Mouse (Mus musculus) inflammation-experienced regulatory T-cells, adult 6 months (primary cell): ENCODE results near the gene Plekhf1. TPM values are rescaled to one million over a fixed set of nuclear protein-coding genes. Genes with fewer than 3 reads are reported as not detected.

Experiments
- ATAC-seq: one replicate; pipeline ENCODE4 v1.8.0; 2017
- polyA plus RNA-seq, 3 experiments: library from polyadenylated mRNA; unstranded; fragments of 100-300 nt; shearing (Covaris generic); gene quantifications; one replicate each; pipeline ENCODE4 v1.2.1; 2017

Gene Plekhf1
- polyA plus RNA-seq, 3 experiments from 2014 or later = 0.37 to 2.9 (median 1.0) TPM

- no peak for ATAC-seq
These were observed 43.0 kb downstream of the Plekhf1 start for GRCm38 (mm10) chr7:38184786-38185185.

- no peak for ATAC-seq
These were observed 43.4 kb downstream of the Plekhf1 start for GRCm38 (mm10) chr7:38184418-38184745.

- peak; percentile 68 for ATAC-seq
These were observed 44.0 kb downstream of the Plekhf1 start for GRCm38 (mm10) chr7:38183709-38184417.

GRCm38 (mm10) chr7:38182962-38183687, 44.7 kb downstream of the Plekhf1 start, which contains the start of gene 1600014C10Rik:
Gene 1600014C10Rik (plus strand): TSS chr7:38183217.
- ATAC-seq = peak; percentile 55

GRCm38 (mm10) chr7:38182596-38182961, 45.2 kb downstream of the Plekhf1 start:
- peak; percentile 61 for ATAC-seq

GRCm38 (mm10) chr7:38181366-38181765, 46.5 kb downstream of the Plekhf1 start:
- no peak for ATAC-seq

- no peak for ATAC-seq
These were observed 47.9 kb downstream of the Plekhf1 start for GRCm38 (mm10) chr7:38179896-38180295.

GRCm38 (mm10) chr7:38176056-38176455, 51.8 kb downstream of the Plekhf1 start:
- no peak for ATAC-seq

GRCm38 (mm10) chr7:38174321-38175148, 53.3 kb downstream of the Plekhf1 start:
- ATAC-seq = no peak

- ATAC-seq = no peak
These were observed 53.9 kb downstream of the Plekhf1 start for GRCm38 (mm10) chr7:38173871-38174270.

GRCm38 (mm10) chr7:38167724-38168141, 60.1 kb downstream of the Plekhf1 start:
- ATAC-seq = no peak

Other genes starting within 250 kb of the Plekhf1 start
- 10 to 100 TPM; 11.8 to 21.1 (median 17.3) TPM for gene Uri1, start 204.5 kb downstream of the Plekhf1 start, polyA plus RNA-seq
- gene Ccne1, start 120.5 kb downstream of the Plekhf1 start, polyA plus RNA-seq = 10 to 100 TPM in 1 of 3 experiments, 1 to 10 TPM in 2; 2.7 to 11.0 (median 3.2) TPM
- gene 1600014C10Rik, start 44.8 kb downstream of the Plekhf1 start, polyA plus RNA-seq = 100 to 1,000 TPM in 2 of 3 experiments, 10 to 100 TPM in 1; 87.7 to 147 (median 136) TPM
- gene Pop4, start 43.4 kb upstream of the Plekhf1 start, polyA plus RNA-seq = 10 to 100 TPM; 29.6 to 38.7 (median 31.1) TPM